ENCODE assay signal across 18 mouse cellular contexts in genomic region chr19:26069908-26070307, GRCm38 (mm10).
DNase-seq lines count a peak whose midpoint lies in the region; ATAC-seq and TF ChIP-seq lines count a peak whose summit lies in the region.
"Had no signal": no experiment of that assay in that cellular context is flagged by ENCODE, and none has a peak within 500 bp of the region (broad histone marks: within the 10 kb centered on the region; RNA-seq: fewer than 3 reads in every experiment).

No protein-coding gene starts in this region.

- no peak overlapping the region for H3K9ac ChIP-seq in liver, embryonic 14.5 days (replicated peaks)
- H3K9ac ChIP-seq in liver, embryonic 11.5 days (ENCODE audit: low read depth, low read length), result no peak overlapping the region
- H3K9ac ChIP-seq: forebrain, postnatal 0 days; heart, embryonic 13.5 days; intestine, embryonic 15.5 days; liver, embryonic 12.5 days had no signal

- WGBS in liver, embryonic 14.5 days (ENCODE audit: insufficient replicate concordance), result 60% methylated on average over 3 of the region's 3 CpGs
- 80% methylated on average over 3 of the region's 3 CpGs for WGBS in liver, embryonic 11.5 days

- no peak overlapping the region for H3K27ac ChIP-seq in liver, embryonic 14.5 days
- H3K27ac ChIP-seq in liver, embryonic 11.5 days (ENCODE audit: low read depth, low read length), result no peak overlapping the region
- H3K27ac ChIP-seq: embryonic facial prominence, embryonic 10.5 days; heart, embryonic 13.5 days; intestine, embryonic 15.5 days; liver, embryonic 12.5 days had no signal

- no peaks in the 10 kb centered on the region for H3K36me3 ChIP-seq in liver, embryonic 14.5 days (replicated peaks; ENCODE audit: control insufficient read depth, insufficient read depth, low read depth)
- no peaks in the 10 kb centered on the region for H3K36me3 ChIP-seq in liver, embryonic 11.5 days (ENCODE audit: control insufficient read depth, insufficient read depth, low read length)
- H3K36me3 ChIP-seq: embryonic facial prominence, embryonic 10.5 days; heart, embryonic 13.5 days; intestine, embryonic 15.5 days; liver, embryonic 12.5 days had no signal

- peak; percentile 11 for DNase-seq in embryo, embryonic 10 days (ENCODE audit: low spot score)
- DNase-seq in embryo, embryonic 9.5 days (ENCODE audit: extremely low spot score), result no peak
- no peak for DNase-seq in liver, embryonic 14.5 days (ENCODE audit: low read depth in 3 of 3, low spot score in 3 of 3)
- no peak for DNase-seq in liver, embryonic 11.5 days (ENCODE audit: low spot score)
- DNase-seq in 3T3-L1 (ENCODE audit: low read depth, low spot score) (peak; percentile 9), ZHBTc4 (ENCODE audit: low read depth, low spot score) (peak; percentile 41)
- DNase-seq in spleen, postnatal 4 days (ENCODE audit: low spot score in 2 of 2), result no peak
- DNase-seq in spleen, postnatal 14 days (ENCODE audit: low spot score in 2 of 2), result no peak
- DNase-seq: cerebellum, adult 9-11 months; forebrain, postnatal 0 days; gastrocnemius, postnatal 36 days; right cerebral cortex, adult 18-20 months; thymus, adult 2 months had no signal

- no peak overlapping the region for H3K4me2 ChIP-seq in liver, embryonic 14.5 days (ENCODE audit: low read depth)
- no peak overlapping the region for H3K4me2 ChIP-seq in liver, embryonic 11.5 days
- H3K4me2 ChIP-seq: heart, embryonic 13.5 days; intestine, embryonic 15.5 days; liver, embryonic 12.5 days had no signal

- no peak overlapping the region for H3K4me3 ChIP-seq in liver, embryonic 14.5 days (ENCODE audit: insufficient read depth in 1 of 2, low read depth in 2 of 2, low read length in 2 of 2)
- no peak overlapping the region for H3K4me3 ChIP-seq in liver, embryonic 11.5 days (ENCODE audit: low read depth, low read length)
- H3K4me3 ChIP-seq: embryonic facial prominence, embryonic 10.5 days; heart, embryonic 13.5 days; intestine, embryonic 15.5 days; liver, embryonic 12.5 days; megakaryocyte, embryonic 14.5 days had no signal

- no peaks in the 10 kb centered on the region for H3K4me1 ChIP-seq in liver, embryonic 14.5 days (replicated peaks; ENCODE audit: control insufficient read depth in 2 of 2, insufficient read depth in 2 of 2, low read length in 1 of 2)
- H3K4me1 ChIP-seq in liver, embryonic 11.5 days (replicated peaks; ENCODE audit: control insufficient read depth, insufficient read depth, low read length), result no peaks in the 10 kb centered on the region
- H3K4me1 ChIP-seq: embryonic facial prominence, embryonic 10.5 days; heart, embryonic 13.5 days; intestine, embryonic 15.5 days; liver, embryonic 12.5 days; megakaryocyte, embryonic 14.5 days had no signal

- ATAC-seq in liver, embryonic 14.5 days (ENCODE audit: insufficient read depth), result no peak
- ATAC-seq in liver, embryonic 11.5 days (replicated peaks; ENCODE audit: low FRiP score), result no peak
- ATAC-seq: forebrain, postnatal 0 days; intestine, embryonic 15.5 days; liver, embryonic 12.5 days had no signal

- no peak for TF ChIP-seq EP300 in liver, embryonic 14.5 days (IDR thresholded peaks at IDR 0.05; ENCODE audit: low read depth)

- TF ChIP-seq CTCF in liver, embryonic 14.5 days (IDR thresholded peaks at IDR 0.05; ENCODE audit: low read depth), result peak; percentile 27; the same call in 1 of the 2 replicates

- no peaks in the 10 kb centered on the region for H3K27me3 ChIP-seq in liver, embryonic 14.5 days (ENCODE audit: control insufficient read depth, insufficient read depth, low read length)
- H3K27me3 ChIP-seq in liver, embryonic 11.5 days (replicated peaks; ENCODE audit: control insufficient read depth, insufficient read depth, low read length), result no peaks in the 10 kb centered on the region
- H3K27me3 ChIP-seq: heart, embryonic 13.5 days; intestine, embryonic 15.5 days; liver, embryonic 12.5 days; megakaryocyte, embryonic 14.5 days had no signal

- no peaks in the 10 kb centered on the region for H3K9me3 ChIP-seq in liver, embryonic 14.5 days (ENCODE audit: control insufficient read depth, low read length)
- no peaks in the 10 kb centered on the region for H3K9me3 ChIP-seq in liver, embryonic 11.5 days (ENCODE audit: control insufficient read depth, low read length)
- H3K9me3 ChIP-seq: embryonic facial prominence, embryonic 10.5 days; heart, embryonic 13.5 days; intestine, embryonic 15.5 days; liver, embryonic 12.5 days had no signal

Comparison
In these comparisons a context has a peak if more than half of its experiments do, and no peak if none do; other contexts are left out.
1. DNase-seq: peak in embryo, embryonic 10 days (single experiment), 3T3-L1 (single experiment) and ZHBTc4 (single experiment); none in embryo, embryonic 9.5 days (single experiment), liver, embryonic 14.5 days (0 of 3), liver, embryonic 11.5 days (single experiment), spleen, postnatal 4 days (0 of 2) and spleen, postnatal 14 days (0 of 2).